Mouse (Mus musculus) cortical plate, adult 2 months (tissue): ENCODE data around the gene Gm49403. TPM values are rescaled to one million over a fixed set of nuclear protein-coding genes. Genes with fewer than 3 reads are reported as not detected.
"Not testable (repeated sequence)": the region's sequence is repeated elsewhere in the genome, so short reads cannot be mapped to it uniquely, and the experiment has no call there.

ENCODE experiments used
- H3K27ac ChIP-seq: fragments of 200-500 bp; 2 replicates; pipeline ENCODE4 v1.5.1; 2012; ENCODE audit warnings: low read length, control low read depth, inconsistent platforms; ENCODE audit not compliant: insufficient read depth
- H3K4me1 ChIP-seq: fragments of 200-500 bp; 2 replicates; pipeline ENCODE4 v1.6.1; 2011; ENCODE audit warnings: low read length; ENCODE audit not compliant: control insufficient read depth, insufficient read depth
- H3K4me3 ChIP-seq: fragments of 200-500 bp; 2 replicates; pipeline ENCODE4 v1.5.1; 2011; ENCODE audit warnings: mild to moderate bottlenecking, low read length, control low read depth; ENCODE audit not compliant: insufficient read depth
- CTCF ChIP-seq: fragments of 200-500 bp; IDR thresholded peaks from 2 replicates; pipeline ENCODE4 v1.5.1; 2011; ENCODE audit warnings: mild to moderate bottlenecking, control low read depth, low read length; ENCODE audit not compliant: insufficient read depth; ENCODE audit errors: extremely low read depth
- POLR2A ChIP-seq: fragments of 200-500 bp; IDR thresholded peaks from 2 replicates; pipeline ENCODE4 v1.6.1; 2011; ENCODE audit warnings: mild to moderate bottlenecking, low read length, control low read depth; ENCODE audit not compliant: insufficient read depth; ENCODE audit errors: extremely low read depth
- polyA plus RNA-seq: library from polyadenylated mRNA; depleted of rRNA; stranded (reverse); fragments of >200 nt; gene quantifications from 2 replicates; pipeline ENCODE4 v1.2.3, GENCODE M21; 2012; rRNA removed

The Gm49403 gene
- not detected in 2 replicates for polyA plus RNA-seq

- peaks cover 3% of the 10 kb centered on the region for H3K4me1 ChIP-seq
- no peak for TF ChIP-seq CTCF
- TF ChIP-seq POLR2A: no peak
- H3K27ac ChIP-seq: no peak within 1 kb of the TSS
- no peak within 1 kb of the TSS for H3K4me3 ChIP-seq
Measured at GRCm38 (mm10) chr19:8883616-8884015, at the start of gene Gm49403, which contains the start of gene Lbhd1. TSS of gene Gm49403 (plus strand) at chr19:8883930. TSS of gene Lbhd1 (plus strand) at chr19:8883732.

GRCm38 (mm10) chr19:8836327-8836726 is 47.4 kb upstream of the Gm49403 start:
- not testable (repeated sequence) for H3K4me1 ChIP-seq, H3K27ac ChIP-seq, H3K4me3 ChIP-seq

GRCm38 (mm10) chr19:8837251-8837791 is 46.4 kb upstream of the Gm49403 start, which contains the start of gene Bscl2:
TSS of gene Bscl2 (plus strand) at chr19:8837467.
- H3K27ac ChIP-seq: peak within 1 kb of the TSS; percentile 96
- H3K4me1 ChIP-seq: peaks cover 2% of the 10 kb centered on the region; the same call in 1 of the 2 replicates
- TF ChIP-seq CTCF: no peak; the same call in 1 of the 2 replicates
- peak; percentile 48 for TF ChIP-seq POLR2A
- peak within 1 kb of the TSS; percentile 68 for H3K4me3 ChIP-seq

- no peak; the same call in 1 of the 2 replicates for TF ChIP-seq POLR2A
- TF ChIP-seq CTCF: no peak
- H3K4me3 ChIP-seq: peak overlapping the region; percentile 68
- peaks cover 2% of the 10 kb centered on the region; the same call in 1 of the 2 replicates for H3K4me1 ChIP-seq
- peak overlapping the region; percentile 96 for H3K27ac ChIP-seq
Measured at GRCm38 (mm10) chr19:8838041-8838730, 45.5 kb upstream of the Gm49403 start.

GRCm38 (mm10) chr19:8839103-8839907 is 44.4 kb upstream of the Gm49403 start, which contains the start of gene Gng3:
TSS of gene Gng3 (minus strand) at chr19:8839194.
- peaks cover 2% of the 10 kb centered on the region; the same call in 1 of the 2 replicates for H3K4me1 ChIP-seq
- peak within 1 kb of the TSS; percentile 96 for H3K27ac ChIP-seq
- TF ChIP-seq CTCF: no peak
- TF ChIP-seq POLR2A: peak; percentile 97
- H3K4me3 ChIP-seq: peak within 1 kb of the TSS; percentile 68

GRCm38 (mm10) chr19:8839908-8840791 is 43.6 kb upstream of the Gm49403 start:
- H3K27ac ChIP-seq: peak overlapping the region; percentile 74
- TF ChIP-seq CTCF (no peak), POLR2A (peak; percentile 74)
- peak overlapping the region; percentile 68 for H3K4me3 ChIP-seq
- H3K4me1 ChIP-seq: peaks cover 2% of the 10 kb centered on the region; the same call in 1 of the 2 replicates

GRCm38 (mm10) chr19:8841012-8841411 is 42.7 kb upstream of the Gm49403 start:
- Histone ChIP-seq H3K4me3 (peak overlapping the region; percentile 68), H3K27ac (no peak overlapping the region), H3K4me1 (peaks cover 2% of the 10 kb centered on the region; the same call in 1 of the 2 replicates)
- TF ChIP-seq POLR2A: no peak
- no peak for TF ChIP-seq CTCF

GRCm38 (mm10) chr19:8842961-8843360 is 40.8 kb upstream of the Gm49403 start:
- no peak for TF ChIP-seq POLR2A
- TF ChIP-seq CTCF: no peak
- no peak overlapping the region for H3K4me3 ChIP-seq
- H3K27ac ChIP-seq: no peak overlapping the region
- no peaks in the 10 kb centered on the region; the same call in 1 of the 2 replicates for H3K4me1 ChIP-seq
